14 mouse cellular contexts compared by ENCODE assay signal in the genomic region with DNA sequence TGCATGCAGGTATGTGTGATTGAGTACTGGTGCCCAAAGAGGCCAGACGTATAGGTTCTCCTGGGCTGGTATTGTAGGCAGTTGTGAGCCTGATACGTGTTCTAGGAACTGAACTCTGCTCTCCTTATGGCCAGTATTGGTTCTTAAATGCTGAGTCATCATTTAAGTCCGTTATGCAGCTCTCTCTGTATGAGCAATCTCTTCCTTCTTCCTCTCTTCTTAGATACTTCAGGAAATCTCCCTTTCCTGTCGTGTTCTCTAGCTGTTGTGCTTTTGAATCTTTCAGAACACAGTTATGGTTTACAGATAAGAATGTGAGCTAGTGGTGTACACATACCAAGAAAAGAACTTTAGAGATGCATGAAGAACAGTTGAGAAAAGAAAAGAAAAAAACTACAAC.
"Had no signal": no experiment of that assay in that cellular context is flagged by ENCODE, and none has a peak within 500 bp of the region (broad histone marks: within the 10 kb centered on the region; RNA-seq: fewer than 3 reads in every experiment).

No protein-coding gene starts in this region.

- ATAC-seq: liver, embryonic 12.5 days had no signal

- H3K27me3 ChIP-seq: limb, embryonic 13.5 days; liver, embryonic 12.5 days; liver, embryonic 15.5 days; lung, embryonic 15.5 days; neural tube, embryonic 12.5 days; neural tube, embryonic 15.5 days; stomach, embryonic 15.5 days had no signal

- H3K9ac ChIP-seq: limb, embryonic 13.5 days; liver, embryonic 12.5 days; liver, embryonic 15.5 days; lung, embryonic 15.5 days; neural tube, embryonic 12.5 days; neural tube, embryonic 15.5 days; stomach, embryonic 15.5 days had no signal

- H3K4me1 ChIP-seq: limb, embryonic 10.5 days; limb, embryonic 13.5 days; liver, embryonic 15.5 days; lung, embryonic 15.5 days; neural tube, embryonic 12.5 days; neural tube, embryonic 15.5 days; stomach, embryonic 15.5 days had no signal

- H3K4me3 ChIP-seq: layer of hippocampus, adult 2 months; limb, embryonic 10.5 days; limb, embryonic 13.5 days; liver, embryonic 12.5 days; liver, embryonic 15.5 days; lung, embryonic 15.5 days; neural tube, embryonic 12.5 days; neural tube, embryonic 15.5 days; stomach, embryonic 15.5 days had no signal

- H3K9me3 ChIP-seq: limb, embryonic 10.5 days; limb, embryonic 13.5 days; liver, embryonic 12.5 days; liver, embryonic 15.5 days; lung, embryonic 15.5 days; neural tube, embryonic 12.5 days; neural tube, embryonic 15.5 days; stomach, embryonic 15.5 days had no signal

- H3K36me3 ChIP-seq: stomach, embryonic 15.5 days had no signal

- H3K27ac ChIP-seq: kidney, postnatal 0 days; layer of hippocampus, adult 2 months; limb, embryonic 10.5 days; limb, embryonic 13.5 days; liver, embryonic 12.5 days; liver, embryonic 15.5 days; lung, embryonic 15.5 days; neural tube, embryonic 12.5 days; neural tube, embryonic 15.5 days; stomach, embryonic 15.5 days had no signal

- DNase-seq: layer of hippocampus, adult 9-11 months; liver; right cerebral cortex, postnatal 14 days had no signal

- H3K4me2 ChIP-seq: limb, embryonic 13.5 days; liver, embryonic 12.5 days; liver, embryonic 15.5 days; lung, embryonic 15.5 days; midbrain, embryonic 11.5 days; neural tube, embryonic 12.5 days; neural tube, embryonic 15.5 days; stomach, embryonic 15.5 days had no signal
